Mouse (Mus musculus): Measurements from ENCODE around the gene Trp53inp2. TPM values are rescaled to one million over a fixed set of nuclear protein-coding genes. Genes with fewer than 3 reads are reported as not detected.
A peak's percentile ranks its signal among the peaks of the same experiment; 100 is the strongest.

Gene Trp53inp2
- polyA plus RNA-seq, 1 experiment from 2014 or later, result 79.4 TPM

DNA sequence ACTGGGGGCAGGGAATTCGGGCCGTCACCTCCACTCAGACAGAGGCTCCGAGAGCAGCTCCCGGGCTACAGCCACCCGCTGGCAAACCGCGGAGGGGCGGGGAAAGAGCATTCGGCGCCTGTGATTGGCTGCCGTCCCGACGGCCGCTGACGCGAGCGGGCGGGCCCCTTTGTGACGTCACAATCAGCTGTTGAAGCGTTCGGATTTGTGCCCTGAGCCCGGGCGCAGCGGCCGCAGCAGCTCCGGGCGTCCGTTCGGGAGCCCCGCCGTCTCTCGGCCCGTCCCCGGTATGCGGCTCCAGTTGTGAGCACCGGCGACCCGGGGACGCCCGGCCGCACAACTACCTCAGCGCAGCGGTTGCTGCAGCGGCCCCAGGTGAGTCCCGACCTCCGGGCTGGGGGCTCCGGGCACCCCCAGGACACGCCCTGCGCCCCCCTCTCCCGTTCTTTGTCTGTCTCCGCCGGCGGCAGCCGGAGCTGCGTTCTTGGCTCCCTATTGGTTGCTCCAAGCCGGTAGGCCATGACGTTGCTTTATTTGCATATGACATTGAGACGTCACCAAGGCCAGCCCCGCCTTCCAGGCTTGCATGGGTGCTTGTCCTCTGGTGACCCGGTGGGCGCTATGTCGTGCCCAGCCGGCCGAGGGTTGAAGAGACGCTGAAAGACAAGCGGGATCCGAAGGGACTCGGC is 928 bp downstream of the Trp53inp2 start:
- Histone ChIP-seq H3K4me2 (ENCODE audit: low read depth, low read length) (peak overlapping the region; percentile 81), H3K9me3 (ENCODE audit: control insufficient read depth, low read length) (no peaks in the 10 kb centered on the region), H3K4me3 (ENCODE audit: low read depth, low read length) (peak overlapping the region; percentile 93), H3K9ac (replicated peaks; ENCODE audit: low read depth, low read length) (peak overlapping the region; percentile 99), H3K36me3 (ENCODE audit: control insufficient read depth, insufficient read depth, low read length) (peaks cover 9% of the 10 kb centered on the region; the same call in 1 of the 2 replicates), H3K27ac (ENCODE audit: low read depth, low read length) (peak overlapping the region; percentile 100), H3K4me1 (ENCODE audit: control insufficient read depth, insufficient read depth, low read length) (peaks cover 34% of the 10 kb centered on the region), H3K27me3 (ENCODE audit: control insufficient read depth, insufficient read depth, low read length) (no peaks in the 10 kb centered on the region)
- ATAC-seq (ENCODE audit: low read depth), result peak; percentile 94
- WGBS, result 0% methylated on average over 59 of the region's 68 CpGs

DNA sequence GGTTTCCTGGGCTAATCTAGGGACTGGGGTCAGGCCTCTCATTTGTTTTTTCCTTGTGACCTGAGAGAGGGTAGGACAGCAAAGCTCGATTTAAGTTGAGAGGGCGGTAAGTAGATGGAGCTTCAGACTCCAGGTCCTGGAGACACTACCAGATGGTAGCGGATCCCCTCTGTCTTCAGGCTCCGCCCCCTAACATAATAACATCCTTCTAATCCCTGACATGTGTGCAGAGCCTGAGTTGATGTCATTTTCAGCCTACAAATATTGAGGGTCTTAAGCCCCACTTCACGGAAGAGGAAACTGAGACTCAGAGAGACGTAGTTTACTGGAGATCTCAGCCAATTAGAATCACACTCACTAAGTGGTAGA is 1.5 kb downstream of the Trp53inp2 start:
- Histone ChIP-seq H3K9ac (replicated peaks; ENCODE audit: low read depth, low read length) (peak overlapping the region; percentile 99), H3K27ac (ENCODE audit: low read depth, low read length) (peak overlapping the region; percentile 100), H3K4me2 (ENCODE audit: low read depth, low read length) (peak overlapping the region; percentile 81), H3K36me3 (ENCODE audit: control insufficient read depth, insufficient read depth, low read length) (peaks cover 12% of the 10 kb centered on the region; the same call in 1 of the 2 replicates), H3K4me1 (ENCODE audit: control insufficient read depth, insufficient read depth, low read length) (peaks cover 34% of the 10 kb centered on the region), H3K27me3 (ENCODE audit: control insufficient read depth, insufficient read depth, low read length) (no peaks in the 10 kb centered on the region), H3K9me3 (ENCODE audit: control insufficient read depth, low read length) (no peaks in the 10 kb centered on the region), H3K4me3 (ENCODE audit: low read depth, low read length) (peak overlapping the region; percentile 93)
- WGBS, result 22% methylated on average over 6 of the region's 6 CpGs
- ATAC-seq (ENCODE audit: low read depth), result peak; percentile 19

DNA sequence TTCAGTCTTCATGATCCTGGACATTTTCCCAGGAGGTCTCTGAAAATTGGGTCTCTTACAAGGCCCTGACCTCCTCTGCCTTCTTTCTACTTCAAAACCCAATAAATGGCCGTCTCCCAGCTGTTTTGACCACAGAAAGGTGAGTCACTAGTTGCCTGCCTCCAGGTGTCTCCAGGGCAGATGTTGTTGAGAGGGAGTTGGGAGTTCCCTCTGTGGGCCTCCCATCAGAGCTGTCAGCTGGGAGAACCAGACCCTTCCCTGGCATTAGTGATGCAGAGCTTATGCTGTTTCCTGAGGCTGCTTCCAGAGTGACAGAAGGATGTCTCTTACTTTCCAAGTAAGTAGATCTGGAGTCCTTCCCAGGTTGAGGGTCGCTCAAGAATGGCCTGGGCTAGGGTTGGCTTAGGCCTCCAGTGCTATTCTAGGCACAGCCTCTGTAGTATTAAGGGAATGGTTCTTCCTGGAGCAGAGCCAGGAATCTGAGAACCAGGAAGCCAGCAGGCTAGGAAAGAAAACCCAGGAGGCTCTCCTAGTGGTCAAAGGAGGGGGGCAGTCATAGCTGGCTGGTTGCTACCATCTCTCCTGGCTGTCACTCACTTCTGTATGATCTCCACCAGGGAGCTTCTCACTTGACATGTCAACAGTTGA is 2.1 kb downstream of the Trp53inp2 start:
- no peaks in the 10 kb centered on the region for H3K27me3 ChIP-seq (ENCODE audit: control insufficient read depth, insufficient read depth, low read length)
- H3K9ac ChIP-seq (replicated peaks; ENCODE audit: low read depth, low read length), result peak overlapping the region; percentile 8; the same call in 1 of the 2 replicates
- peak overlapping the region; percentile 81 for H3K4me2 ChIP-seq (ENCODE audit: low read depth, low read length)
- peak overlapping the region; percentile 93 for H3K4me3 ChIP-seq (ENCODE audit: low read depth, low read length)
- peak overlapping the region; percentile 100; the same call in 1 of the 2 replicates for H3K27ac ChIP-seq (ENCODE audit: low read depth, low read length)
- no peaks in the 10 kb centered on the region for H3K9me3 ChIP-seq (ENCODE audit: control insufficient read depth, low read length)
- peaks cover 13% of the 10 kb centered on the region; the same call in 1 of the 2 replicates for H3K36me3 ChIP-seq (ENCODE audit: control insufficient read depth, insufficient read depth, low read length)
- no peak for ATAC-seq (ENCODE audit: low read depth)
- H3K4me1 ChIP-seq (ENCODE audit: control insufficient read depth, insufficient read depth, low read length), result peaks cover 34% of the 10 kb centered on the region
- 88% methylated on average over 2 of the region's 2 CpGs for WGBS

DNA sequence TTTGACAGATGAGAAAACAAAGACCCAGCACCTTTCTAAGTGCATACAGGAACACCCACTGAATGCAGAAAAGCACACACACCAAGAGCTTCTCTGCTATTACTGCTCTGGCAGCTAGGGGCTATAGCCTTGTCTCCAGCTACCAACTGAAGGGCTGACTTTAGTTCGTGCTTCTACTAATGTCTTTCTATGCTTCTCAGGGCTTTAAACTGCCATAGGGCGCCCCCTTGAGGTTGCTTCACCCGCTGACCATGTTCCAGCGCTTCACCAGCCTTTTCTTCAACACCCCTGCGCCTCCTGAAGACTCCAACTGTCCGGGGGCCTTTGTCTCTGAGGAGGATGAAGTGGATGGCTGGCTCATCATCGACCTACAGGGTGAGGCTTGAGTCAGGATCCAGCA is 4.2 kb downstream of the Trp53inp2 start:
- 22% methylated on average over 7 of the region's 7 CpGs for WGBS
- Histone ChIP-seq H3K27me3 (ENCODE audit: control insufficient read depth, insufficient read depth, low read length) (no peaks in the 10 kb centered on the region), H3K9me3 (ENCODE audit: control insufficient read depth, low read length) (no peaks in the 10 kb centered on the region), H3K9ac (replicated peaks; ENCODE audit: low read depth, low read length) (no peak overlapping the region; the same call in 1 of the 2 replicates), H3K4me3 (ENCODE audit: low read depth, low read length) (no peak overlapping the region), H3K4me2 (ENCODE audit: low read depth, low read length) (peak overlapping the region; percentile 17; the same call in 1 of the 2 replicates), H3K4me1 (ENCODE audit: control insufficient read depth, insufficient read depth, low read length) (peaks cover 34% of the 10 kb centered on the region), H3K27ac (ENCODE audit: low read depth, low read length) (no peak overlapping the region), H3K36me3 (ENCODE audit: control insufficient read depth, insufficient read depth, low read length) (peaks cover 32% of the 10 kb centered on the region)
- ATAC-seq (ENCODE audit: low read depth), result no peak

DNA sequence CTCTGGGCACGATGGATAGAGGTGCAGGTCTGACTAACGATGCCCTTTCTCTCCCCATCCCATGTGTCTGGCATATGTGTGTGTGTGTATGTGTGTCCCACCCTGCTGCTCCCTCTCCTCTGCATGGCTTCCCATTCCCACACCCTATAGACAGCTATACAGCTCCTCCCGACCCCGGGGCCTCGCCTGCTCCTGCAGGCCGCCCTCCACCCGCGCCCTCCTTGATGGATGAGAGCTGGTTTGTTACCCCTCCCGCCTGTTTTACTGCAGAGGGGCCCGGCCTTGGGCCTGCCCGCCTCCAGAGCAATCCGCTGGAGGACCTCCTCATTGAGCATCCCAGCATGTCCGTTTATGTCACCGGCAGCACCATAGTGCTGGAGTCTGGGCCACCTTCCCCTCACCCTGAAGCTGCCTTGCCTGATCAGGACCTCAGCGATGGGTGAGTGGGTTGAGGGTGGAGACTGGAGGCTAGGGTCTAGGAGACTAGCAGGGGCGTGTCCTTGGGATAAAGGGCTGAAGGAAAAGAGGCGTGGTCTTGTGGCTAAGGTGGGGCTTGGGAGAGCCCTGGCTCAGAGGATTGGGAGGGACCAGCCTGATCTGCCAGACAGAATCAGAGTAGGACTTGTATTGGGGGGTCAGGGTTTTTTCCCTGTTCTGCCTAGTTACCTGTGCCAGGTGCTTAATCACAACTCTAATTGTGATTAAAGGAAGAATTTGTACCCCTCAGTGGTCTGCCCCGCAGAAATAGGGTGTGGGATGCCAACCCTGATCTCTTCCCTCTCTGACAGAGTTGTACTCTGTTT is 5.1 kb downstream of the Trp53inp2 start:
- Histone ChIP-seq H3K4me3 (ENCODE audit: low read depth, low read length) (no peak overlapping the region), H3K36me3 (ENCODE audit: control insufficient read depth, insufficient read depth, low read length) (peaks cover 37% of the 10 kb centered on the region), H3K9me3 (ENCODE audit: control insufficient read depth, low read length) (no peaks in the 10 kb centered on the region), H3K9ac (replicated peaks; ENCODE audit: low read depth, low read length) (no peak overlapping the region; the same call in 1 of the 2 replicates), H3K4me2 (ENCODE audit: low read depth, low read length) (peak overlapping the region; percentile 17; the same call in 1 of the 2 replicates), H3K27me3 (ENCODE audit: control insufficient read depth, insufficient read depth, low read length) (no peaks in the 10 kb centered on the region), H3K4me1 (ENCODE audit: control insufficient read depth, insufficient read depth, low read length) (peaks cover 34% of the 10 kb centered on the region), H3K27ac (ENCODE audit: low read depth, low read length) (0 out of 2 replicates have a peak overlapping the region, but pooled peaks have one; percentile 35)
- no peak for ATAC-seq (ENCODE audit: low read depth)
- 23% methylated on average over 18 of the region's 18 CpGs for WGBS

DNA sequence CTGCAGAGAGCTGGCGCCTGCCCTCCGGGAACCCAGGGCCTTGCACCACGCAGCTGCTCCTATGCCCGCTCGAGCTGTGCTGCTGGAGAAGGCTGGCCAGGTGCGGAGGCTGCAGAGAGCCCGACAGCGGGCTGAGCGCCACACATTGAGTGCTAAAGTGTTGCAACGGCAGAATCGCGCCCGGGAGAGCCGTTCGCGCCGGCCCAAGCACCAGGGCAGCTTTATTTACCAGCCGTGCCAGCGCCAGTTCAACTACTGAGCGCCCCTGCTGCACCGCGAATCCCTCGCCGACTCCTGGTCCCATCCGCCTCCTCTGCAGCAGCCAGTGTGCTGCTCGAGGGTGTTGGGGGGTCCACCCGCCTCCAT is 5.7 kb downstream of the Trp53inp2 start:
- Histone ChIP-seq H3K27ac (ENCODE audit: low read depth, low read length) (no peak overlapping the region), H3K36me3 (ENCODE audit: control insufficient read depth, insufficient read depth, low read length) (peaks cover 42% of the 10 kb centered on the region), H3K9me3 (ENCODE audit: control insufficient read depth, low read length) (no peaks in the 10 kb centered on the region), H3K27me3 (ENCODE audit: control insufficient read depth, insufficient read depth, low read length) (no peaks in the 10 kb centered on the region), H3K4me1 (ENCODE audit: control insufficient read depth, insufficient read depth, low read length) (peaks cover 34% of the 10 kb centered on the region), H3K4me3 (ENCODE audit: low read depth, low read length) (no peak overlapping the region), H3K4me2 (ENCODE audit: low read depth, low read length) (no peak overlapping the region), H3K9ac (replicated peaks; ENCODE audit: low read depth, low read length) (no peak overlapping the region)
- no peak for ATAC-seq (ENCODE audit: low read depth)
- 13% methylated on average over 24 of the region's 27 CpGs for WGBS

DNA sequence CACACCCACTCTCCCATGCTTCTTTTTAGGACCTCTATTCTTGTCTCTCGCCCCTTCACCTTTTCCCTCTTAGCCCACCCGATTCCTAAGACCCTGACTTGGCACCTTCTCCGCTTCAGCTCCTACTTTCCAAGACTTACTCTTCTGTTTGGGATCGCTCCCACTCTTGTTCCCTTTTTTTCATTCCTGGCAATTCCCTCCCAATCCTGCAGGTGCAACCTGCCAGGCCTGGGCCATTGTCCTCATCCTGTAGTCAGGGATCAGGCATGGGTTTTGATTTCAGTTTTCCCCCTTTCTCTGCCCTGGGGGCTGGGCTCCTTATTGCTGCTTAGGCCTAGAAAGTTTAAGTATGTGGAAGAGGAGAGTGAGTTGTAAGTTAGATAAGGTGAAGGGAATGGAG is 6.2 kb downstream of the Trp53inp2 start:
- 55% methylated on average over 4 of the region's 4 CpGs for WGBS
- Histone ChIP-seq H3K4me2 (ENCODE audit: low read depth, low read length) (no peak overlapping the region), H3K4me3 (ENCODE audit: low read depth, low read length) (no peak overlapping the region), H3K27me3 (ENCODE audit: control insufficient read depth, insufficient read depth, low read length) (no peaks in the 10 kb centered on the region), H3K4me1 (ENCODE audit: control insufficient read depth, insufficient read depth, low read length) (peaks cover 34% of the 10 kb centered on the region), H3K27ac (ENCODE audit: low read depth, low read length) (no peak overlapping the region), H3K36me3 (ENCODE audit: control insufficient read depth, insufficient read depth, low read length) (peaks cover 42% of the 10 kb centered on the region), H3K9me3 (ENCODE audit: control insufficient read depth, low read length) (no peaks in the 10 kb centered on the region), H3K9ac (replicated peaks; ENCODE audit: low read depth, low read length) (no peak overlapping the region)
- no peak for ATAC-seq (ENCODE audit: low read depth)

DNA sequence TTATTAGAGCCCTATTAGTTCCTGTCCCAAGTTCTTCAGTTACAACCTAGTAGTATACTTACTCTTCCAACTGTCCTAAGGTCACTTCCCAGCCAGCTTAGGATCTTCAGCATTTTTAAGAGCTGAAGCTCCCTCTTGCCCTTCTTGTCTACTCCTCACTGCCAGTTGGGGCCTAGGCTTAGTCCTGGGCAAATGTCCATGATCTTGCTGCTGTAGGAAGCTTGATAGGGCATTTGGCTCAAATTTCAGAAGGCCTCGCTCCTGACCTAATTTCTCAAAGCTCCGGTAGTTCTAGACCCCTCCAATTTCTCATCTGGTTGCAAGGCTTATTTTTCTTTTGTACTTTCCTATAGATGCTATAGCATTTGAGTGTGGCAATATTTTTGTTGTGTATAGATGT is 7.7 kb downstream of the Trp53inp2 start:
- Histone ChIP-seq H3K4me2 (ENCODE audit: low read depth, low read length) (no peak overlapping the region), H3K9ac (replicated peaks; ENCODE audit: low read depth, low read length) (no peak overlapping the region), H3K9me3 (ENCODE audit: control insufficient read depth, low read length) (no peaks in the 10 kb centered on the region), H3K4me1 (ENCODE audit: control insufficient read depth, insufficient read depth, low read length) (peaks cover 23% of the 10 kb centered on the region), H3K27me3 (ENCODE audit: control insufficient read depth, insufficient read depth, low read length) (no peaks in the 10 kb centered on the region), H3K36me3 (ENCODE audit: control insufficient read depth, insufficient read depth, low read length) (peaks cover 42% of the 10 kb centered on the region), H3K4me3 (ENCODE audit: low read depth, low read length) (no peak overlapping the region), H3K27ac (ENCODE audit: low read depth, low read length) (no peak overlapping the region)
- 88% methylated on average over 2 of the region's 2 CpGs for WGBS
- ATAC-seq (ENCODE audit: low read depth), result no peak

All from neural tube, embryonic 14.5 days (tissue).